Mouse (Mus musculus) intestine, embryonic 16.5 days (tissue): ENCODE data around the gene Gm20425. TPM values are rescaled to one million over a fixed set of nuclear protein-coding genes. Genes with fewer than 3 reads are reported as not detected.

Source experiments
- ATAC-seq: fragments of 200-750 bp; cut with Nextera tagmentation; 2 replicates; pipeline ENCODE4 v1.8.0; 2017; ENCODE audit warnings: moderate TSS enrichment, moderate library complexity
- H3K27ac ChIP-seq: fragments of 300-500 bp; sonication (generic); 2 replicates; pipeline ENCODE4 v1.5.1; 2014; ENCODE audit warnings: mild to moderate bottlenecking, low read length
- H3K27me3 ChIP-seq: fragments of 300-500 bp; sonication (generic); replicated peaks from 2 replicates; pipeline ENCODE4 v1.6.1; 2014; ENCODE audit warnings: low read length, control low read depth, mixed read lengths; ENCODE audit not compliant: control insufficient read depth, insufficient read depth
- H3K36me3 ChIP-seq: fragments of 300-500 bp; sonication (generic); 2 replicates; pipeline ENCODE4 v1.6.1; 2014; ENCODE audit warnings: low read length, control low read depth; ENCODE audit not compliant: control insufficient read depth, insufficient read depth
- H3K4me1 ChIP-seq: fragments of 300-500 bp; sonication (generic); 2 replicates; pipeline ENCODE4 v1.6.1; 2014; ENCODE audit warnings: low read length, control low read depth, mixed read lengths; ENCODE audit not compliant: control insufficient read depth, insufficient read depth
- H3K4me2 ChIP-seq: fragments of 300-500 bp; sonication (generic); 2 replicates; pipeline ENCODE4 v1.6.1; 2014; ENCODE audit warnings: low read depth, low read length, control low read depth
- H3K4me3 ChIP-seq: fragments of 300-500 bp; sonication (generic); 2 replicates; pipeline ENCODE4 v1.5.1; 2014; ENCODE audit warnings: mild to moderate bottlenecking, low read length
- H3K9ac ChIP-seq: fragments of 300-500 bp; sonication (generic); 2 replicates; pipeline ENCODE4 v1.6.1; 2014; ENCODE audit warnings: low read depth, low read length
- H3K9me3 ChIP-seq: fragments of 300-500 bp; sonication (generic); 2 replicates; pipeline ENCODE4 v1.6.1; 2016; ENCODE audit warnings: low read length, control low read depth; ENCODE audit not compliant: control insufficient read depth
- WGBS: fragments of 180-500 bp; shearing (Covaris S2); extraction: QIAGEN DNeasy Blood & Tissue Kit; methylation state at CpG from one replicate; pipeline ENCODE4 v1.1.7; 2014; 5-methylcytosine and 5-hydroxymethylcytosine counted together
- polyA plus RNA-seq: library from polyadenylated mRNA; unstranded; fragments of >200 nt; fragmentation: Nextera tagmentation; extraction: Ambion mirVana; gene quantifications from 2 replicates; pipeline ENCODE4 v1.2.1, GENCODE M21; 2015

The Gm20425 gene
- polyA plus RNA-seq, 1 experiment from 2014 or later = not detected

DNA sequence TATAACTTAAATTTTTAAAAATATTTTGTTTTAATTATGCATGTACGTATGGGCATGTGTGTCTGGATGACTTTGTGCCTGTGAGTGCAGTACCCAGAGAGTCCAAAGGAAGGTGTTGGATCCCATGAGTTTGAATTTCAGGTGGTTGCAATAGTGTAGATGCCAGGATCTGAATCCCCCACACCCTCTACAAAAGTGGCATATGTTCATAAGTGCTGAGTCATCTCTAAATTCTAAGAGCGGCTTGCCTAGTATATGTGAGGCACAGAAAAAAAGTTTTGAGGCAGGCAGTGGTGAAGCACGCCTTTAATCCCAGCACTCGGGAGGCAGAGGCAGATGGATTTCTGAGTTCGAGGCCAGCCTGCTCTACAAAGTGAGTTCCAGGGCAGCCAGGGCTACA, 24.3 kb downstream of the Gm20425 start:
- no peak for ATAC-seq
- H3K9me3 ChIP-seq = no peaks in the 10 kb centered on the region
- H3K4me3 ChIP-seq = no peak overlapping the region
- WGBS = 90% methylated on average over 5 of the region's 5 CpGs
- H3K9ac ChIP-seq = no peak overlapping the region
- H3K4me1 ChIP-seq = peaks cover 6% of the 10 kb centered on the region
- H3K27me3 ChIP-seq = no peaks in the 10 kb centered on the region
- no peak overlapping the region for H3K4me2 ChIP-seq
- H3K27ac ChIP-seq = no peak overlapping the region
- no peaks in the 10 kb centered on the region for H3K36me3 ChIP-seq

DNA sequence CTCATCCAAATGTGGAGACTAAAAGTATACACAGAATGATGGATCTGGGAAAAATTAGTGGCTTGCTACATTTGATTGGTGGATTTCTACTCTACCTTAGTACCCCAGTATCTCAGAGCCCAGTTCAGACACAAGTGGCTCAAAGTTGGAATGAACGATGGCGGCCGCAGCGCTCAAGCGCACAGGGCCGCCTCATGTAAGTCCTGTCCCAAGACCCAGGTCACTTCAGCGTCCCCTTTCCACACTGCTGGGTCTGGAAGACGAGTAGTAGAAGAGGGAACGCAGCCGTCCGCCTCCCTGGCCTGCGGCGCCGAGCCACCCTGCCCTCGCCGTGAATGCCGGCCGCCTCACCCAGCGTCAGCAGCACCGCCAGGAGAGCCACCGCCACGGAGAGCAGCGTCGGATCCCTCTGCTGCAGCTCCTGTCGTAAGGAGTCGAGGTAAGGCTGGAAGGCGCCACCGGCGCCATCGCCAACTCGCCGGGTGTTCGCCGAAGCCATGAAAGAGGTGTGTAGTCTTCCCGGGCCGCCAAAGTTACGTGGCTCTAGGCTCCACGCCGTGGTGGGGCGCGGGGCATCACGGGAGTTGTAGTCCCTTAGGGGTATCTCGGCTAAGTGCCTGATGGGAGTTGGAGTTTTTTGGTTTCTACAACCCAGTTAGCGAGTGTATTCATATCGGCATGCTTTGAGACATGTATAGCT, 28.4 kb downstream of the Gm20425 start, which contains the start of gene Srprb:
TSS of gene Srprb (minus strand) at position 577 of the 700 bp plus-strand sequence.
- Histone ChIP-seq H3K9ac (peak within 1 kb of the TSS; percentile 81), H3K4me1 (peaks cover 3% of the 10 kb centered on the region; the same call in 1 of the 2 replicates), H3K4me2 (peak within 1 kb of the TSS; percentile 52), H3K9me3 (no peaks in the 10 kb centered on the region), H3K27ac (peak within 1 kb of the TSS; percentile 62), H3K4me3 (peak within 1 kb of the TSS; percentile 75), H3K27me3 (no peaks in the 10 kb centered on the region), H3K36me3 (peaks cover 7% of the 10 kb centered on the region; the same call in 1 of the 2 replicates)
- WGBS = under 1% methylated on average over 45 of the region's 45 CpGs
- peak; percentile 99 for ATAC-seq

DNA sequence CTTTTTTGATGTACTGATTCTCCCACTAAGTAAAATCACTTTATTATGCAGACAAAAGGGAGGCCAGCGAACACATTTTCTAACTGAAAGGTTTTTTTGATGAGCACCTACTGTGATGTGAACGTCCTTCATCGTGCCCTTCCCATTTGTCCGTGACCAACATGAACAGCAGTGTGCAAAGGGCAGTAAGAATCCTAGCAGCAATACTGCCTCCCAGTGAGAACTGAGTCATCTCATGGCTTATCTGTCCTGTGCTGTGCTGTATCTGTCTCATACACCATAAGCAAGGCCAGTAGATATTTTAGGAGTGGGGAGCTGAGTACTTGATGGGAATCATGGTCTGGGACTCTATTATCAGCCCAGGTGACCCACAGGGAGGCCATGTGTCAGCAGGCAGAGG, 41.7 kb downstream of the Gm20425 start:
- no peak overlapping the region for H3K9ac ChIP-seq
- H3K27me3 ChIP-seq = no peaks in the 10 kb centered on the region
- peaks cover 14% of the 10 kb centered on the region for H3K36me3 ChIP-seq
- ATAC-seq = no peak
- 95% methylated on average over 4 of the region's 4 CpGs for WGBS
- H3K9me3 ChIP-seq = no peaks in the 10 kb centered on the region
- no peak overlapping the region for H3K4me2 ChIP-seq
- no peak overlapping the region for H3K27ac ChIP-seq
- H3K4me3 ChIP-seq = no peak overlapping the region
- no peaks in the 10 kb centered on the region for H3K4me1 ChIP-seq

DNA sequence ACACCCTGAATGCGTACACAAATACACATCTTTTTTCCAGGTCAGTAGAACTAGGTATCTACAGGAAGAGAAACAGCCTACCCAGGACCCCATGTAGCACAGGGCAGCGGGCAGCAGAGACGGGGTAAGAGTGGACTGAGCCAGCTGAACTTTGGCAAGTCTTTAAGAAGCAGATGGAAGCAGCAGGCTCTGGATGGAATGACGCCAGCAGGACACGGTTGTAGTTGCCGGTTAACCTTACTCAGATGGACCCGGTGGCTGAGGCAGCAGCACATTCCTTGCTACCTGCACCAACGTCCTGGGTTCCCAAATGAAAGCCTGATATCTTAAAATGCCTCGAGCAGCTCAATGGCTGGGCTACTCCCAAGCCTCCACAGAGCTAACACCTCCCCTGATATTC, 43.4 kb downstream of the Gm20425 start:
- Histone ChIP-seq H3K36me3 (peaks cover 10% of the 10 kb centered on the region; the same call in 1 of the 2 replicates), H3K9me3 (no peaks in the 10 kb centered on the region)
- no peak for ATAC-seq

DNA sequence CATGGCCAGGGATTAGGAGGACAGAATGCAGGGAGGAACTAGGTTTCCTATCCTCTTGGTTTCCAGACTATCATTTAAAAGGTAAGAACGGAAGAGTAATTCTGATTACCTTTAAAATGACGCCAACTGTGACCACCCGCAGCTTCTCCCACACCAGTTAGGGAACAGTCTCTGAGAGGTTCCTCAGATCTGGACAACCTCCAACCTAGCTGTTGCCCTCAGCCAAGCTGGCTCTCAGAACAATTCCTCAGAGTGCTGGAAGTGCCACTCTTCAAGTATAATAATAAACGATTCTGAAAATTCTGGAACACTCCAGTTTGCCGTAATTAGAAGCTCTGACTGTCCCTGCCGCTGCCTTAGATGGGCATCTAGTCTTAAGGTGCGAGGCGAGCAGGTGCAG, 44.2 kb downstream of the Gm20425 start:
- Histone ChIP-seq H3K4me3 (no peak overlapping the region), H3K27ac (no peak overlapping the region), H3K27me3 (no peaks in the 10 kb centered on the region), H3K9ac (no peak overlapping the region), H3K4me1 (no peaks in the 10 kb centered on the region), H3K9me3 (no peaks in the 10 kb centered on the region), H3K4me2 (no peak overlapping the region), H3K36me3 (peaks cover 10% of the 10 kb centered on the region; the same call in 1 of the 2 replicates)
- WGBS = 86% methylated on average over 8 of the region's 8 CpGs
- no peak for ATAC-seq

More for the DNA sequence above, 43.4 kb downstream of the Gm20425 start:
- 68% methylated on average over 9 of the region's 9 CpGs for WGBS
- Histone ChIP-seq H3K4me1 (no peaks in the 10 kb centered on the region), H3K4me3 (no peak overlapping the region), H3K27ac (no peak overlapping the region), H3K4me2 (no peak overlapping the region), H3K27me3 (no peaks in the 10 kb centered on the region), H3K9ac (no peak overlapping the region)

DNA sequence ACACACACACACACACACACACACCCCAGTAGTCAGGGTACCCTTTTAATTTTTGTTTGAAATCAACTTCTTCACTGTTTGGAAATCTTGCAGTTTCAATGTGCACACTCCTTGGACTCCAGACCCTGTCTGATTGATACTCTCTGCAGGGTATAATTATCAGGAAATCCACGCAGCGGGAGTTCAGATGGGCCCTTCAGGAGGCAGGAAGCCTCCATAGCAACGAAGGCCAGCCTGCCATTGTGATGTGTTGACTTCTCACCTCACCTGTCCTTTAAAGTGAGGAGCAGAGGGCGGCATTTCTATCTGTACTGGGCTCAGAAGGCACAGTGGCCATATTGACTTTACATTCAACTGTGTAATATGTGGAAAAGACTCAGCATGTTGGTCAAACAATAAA, 45.3 kb downstream of the Gm20425 start:
- no peak overlapping the region for H3K9ac ChIP-seq
- peaks cover 7% of the 10 kb centered on the region; the same call in 1 of the 2 replicates for H3K36me3 ChIP-seq
- WGBS = 62% methylated on average over 4 of the region's 4 CpGs
- H3K27ac ChIP-seq = no peak overlapping the region
- H3K4me2 ChIP-seq = no peak overlapping the region
- peaks cover 8% of the 10 kb centered on the region; the same call in 1 of the 2 replicates for H3K4me1 ChIP-seq
- no peaks in the 10 kb centered on the region for H3K9me3 ChIP-seq
- H3K27me3 ChIP-seq = no peaks in the 10 kb centered on the region
- no peak for ATAC-seq
- no peak overlapping the region for H3K4me3 ChIP-seq

DNA sequence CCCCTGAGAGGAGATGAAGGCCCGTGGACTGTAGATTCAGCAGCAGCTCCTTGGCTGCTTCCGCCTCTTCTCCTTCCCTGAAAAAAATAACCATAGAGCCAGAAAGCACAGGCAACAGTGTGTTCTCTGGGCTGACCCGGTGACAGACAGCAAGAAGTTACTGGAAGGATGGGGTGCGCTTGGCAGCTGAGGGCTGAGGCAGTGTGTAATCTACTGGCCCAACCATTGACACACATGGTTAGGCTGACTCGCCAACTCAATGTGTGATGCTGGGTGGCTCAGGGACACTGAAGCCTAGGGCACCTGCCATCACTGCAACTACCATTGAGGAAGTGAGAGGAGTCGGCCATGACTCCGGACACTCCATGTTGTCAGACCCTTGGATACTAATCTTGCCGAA, 48.2 kb downstream of the Gm20425 start:
- no peak overlapping the region for H3K9ac ChIP-seq
- no peaks in the 10 kb centered on the region for H3K9me3 ChIP-seq
- H3K4me1 ChIP-seq = peaks cover 8% of the 10 kb centered on the region; the same call in 1 of the 2 replicates
- H3K36me3 ChIP-seq = no peaks in the 10 kb centered on the region
- H3K4me2 ChIP-seq = no peak overlapping the region
- 89% methylated on average over 8 of the region's 8 CpGs for WGBS
- no peak for ATAC-seq
- no peaks in the 10 kb centered on the region for H3K27me3 ChIP-seq
- no peak overlapping the region for H3K4me3 ChIP-seq
- H3K27ac ChIP-seq = no peak overlapping the region

DNA sequence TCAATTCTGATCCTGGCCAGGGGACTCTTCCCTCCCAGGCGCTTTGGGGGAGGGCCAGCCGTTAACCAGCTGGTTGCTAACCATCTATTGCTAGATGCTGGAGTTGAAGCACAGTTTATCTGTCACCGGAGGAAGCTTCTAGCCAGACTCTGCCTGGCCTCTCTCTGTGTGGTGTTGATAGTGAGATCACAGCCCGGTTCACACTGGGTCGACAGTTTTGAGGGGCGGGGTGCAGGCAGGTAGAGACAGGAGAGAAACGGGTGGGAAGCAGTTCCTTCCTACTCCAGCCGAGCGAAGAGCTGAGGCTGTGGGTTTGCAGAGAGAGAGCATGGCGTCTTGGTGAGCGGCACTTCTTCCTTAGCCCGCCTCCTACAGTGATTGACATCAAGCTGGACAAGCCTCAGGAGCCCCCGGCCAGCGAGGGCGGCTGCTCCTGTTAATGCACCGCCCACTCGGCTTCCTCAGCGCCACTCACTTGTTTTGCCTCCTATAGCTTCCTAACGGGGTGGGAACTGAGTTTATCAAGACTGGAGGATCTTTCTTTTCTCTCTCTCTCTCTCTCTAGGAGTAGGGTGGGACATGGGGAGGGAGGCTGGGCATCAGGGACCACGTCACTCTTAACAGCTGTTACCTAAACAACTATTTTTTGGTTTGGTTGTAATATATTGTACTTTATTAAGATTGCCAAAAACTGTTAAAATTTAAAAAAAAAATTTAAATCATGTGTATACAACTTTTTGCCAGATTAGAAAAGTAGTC, 49.1 kb downstream of the Gm20425 start:
- Histone ChIP-seq H3K27me3 (no peaks in the 10 kb centered on the region), H3K4me1 (peaks cover 8% of the 10 kb centered on the region; the same call in 1 of the 2 replicates), H3K4me2 (peak overlapping the region; percentile 79), H3K27ac (peak overlapping the region; percentile 54), H3K9ac (peak overlapping the region; percentile 71), H3K36me3 (no peaks in the 10 kb centered on the region), H3K4me3 (peak overlapping the region; percentile 57), H3K9me3 (no peaks in the 10 kb centered on the region)
- peak; percentile 94 for ATAC-seq
- 1% methylated on average over 20 of the region's 20 CpGs for WGBS

DNA sequence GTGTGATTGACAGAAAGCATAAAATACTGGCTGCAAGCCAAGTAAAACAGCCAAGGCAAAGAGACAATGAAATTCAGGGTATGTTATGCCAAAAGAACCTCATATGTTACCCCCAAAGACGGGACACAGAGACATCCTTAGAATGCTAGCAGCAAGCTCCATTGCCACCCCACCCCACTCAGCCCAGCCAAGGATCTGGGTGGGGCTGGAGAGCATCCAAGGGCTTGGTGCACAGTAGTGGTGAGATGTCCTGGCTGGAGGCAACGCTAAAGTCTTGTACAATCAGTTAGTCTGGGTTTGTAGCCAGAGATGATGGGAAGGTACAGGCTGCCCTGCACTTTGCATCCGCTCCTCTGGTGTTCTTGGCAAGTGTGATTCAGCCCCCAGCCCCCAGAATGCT, 49.8 kb downstream of the Gm20425 start:
- Histone ChIP-seq H3K9me3 (no peaks in the 10 kb centered on the region), H3K9ac (peak overlapping the region; percentile 71), H3K27me3 (no peaks in the 10 kb centered on the region), H3K4me1 (peaks cover 8% of the 10 kb centered on the region; the same call in 1 of the 2 replicates), H3K36me3 (no peaks in the 10 kb centered on the region), H3K27ac (no peak overlapping the region), H3K4me3 (peak overlapping the region; percentile 57), H3K4me2 (peak overlapping the region; percentile 79)
- WGBS = 50% methylated on average over 3 of the region's 3 CpGs
- peak; percentile 41 for ATAC-seq
